Mouse (Mus musculus) cerebellum, adult 9-11 months (tissue): ENCODE results near the gene Limch1.

Experiments used
- DNase-seq: peaks from one replicate; pipeline ENCODE4 v3.0.0; 2022

Gene Limch1

DNA sequence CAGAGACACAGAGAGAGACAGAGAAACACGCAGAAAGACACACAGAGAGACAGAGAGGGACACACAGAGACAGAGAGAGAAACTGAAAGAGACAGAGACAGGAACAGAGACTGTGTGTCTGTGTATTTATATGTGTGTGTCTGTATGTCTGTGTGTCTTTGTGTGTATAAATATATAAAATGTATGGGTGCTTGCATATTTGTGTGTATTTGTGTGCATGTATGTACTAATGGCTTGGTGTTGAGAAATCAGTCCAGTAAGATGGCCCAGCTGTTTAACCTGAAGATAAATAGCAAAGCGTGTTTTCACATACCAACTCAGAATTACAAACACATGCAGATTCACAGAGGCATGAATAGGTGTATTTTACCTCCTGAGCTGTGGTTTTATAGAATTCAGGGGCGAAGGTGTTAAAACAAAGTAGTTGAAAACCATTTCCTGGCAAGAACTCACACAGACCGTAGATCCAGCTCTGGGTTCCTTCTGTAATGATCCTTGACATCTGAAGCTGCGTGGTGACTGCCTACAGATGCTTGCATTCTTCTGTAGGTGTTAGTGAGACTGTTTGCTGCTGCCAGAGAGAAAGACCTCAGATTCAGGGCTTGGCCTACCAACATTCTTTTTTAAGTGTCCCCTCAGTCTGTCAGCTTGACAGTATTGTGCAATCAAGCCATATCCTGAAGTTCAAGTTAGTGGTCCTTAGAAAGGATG is 140.9 kb downstream of the Limch1 start:
- DNase-seq, result no peak

GRCm38 (mm10) chr5:66888061-66888460 is 142.4 kb downstream of the Limch1 start:
- no peak for DNase-seq

DNA sequence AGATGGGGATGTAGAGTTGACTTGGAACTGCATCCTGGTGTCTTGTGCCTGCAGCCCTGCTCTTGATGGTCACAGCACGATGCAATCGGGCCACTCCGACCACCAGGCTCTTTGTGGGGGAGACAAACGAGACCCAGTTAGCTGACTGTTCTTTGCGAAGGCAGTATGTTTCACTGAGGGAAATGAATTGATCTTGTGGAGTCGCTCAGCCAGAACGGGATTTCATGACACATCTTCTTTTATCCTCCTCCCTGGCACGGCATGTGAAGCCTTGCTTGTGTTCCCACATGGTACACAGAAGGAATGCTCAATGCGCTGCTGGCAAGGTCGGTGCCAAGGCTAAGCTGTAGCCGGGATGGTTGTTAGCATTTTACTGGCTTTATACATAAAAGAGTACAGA is 143.7 kb downstream of the Limch1 start:
- DNase-seq, result no peak

DNA sequence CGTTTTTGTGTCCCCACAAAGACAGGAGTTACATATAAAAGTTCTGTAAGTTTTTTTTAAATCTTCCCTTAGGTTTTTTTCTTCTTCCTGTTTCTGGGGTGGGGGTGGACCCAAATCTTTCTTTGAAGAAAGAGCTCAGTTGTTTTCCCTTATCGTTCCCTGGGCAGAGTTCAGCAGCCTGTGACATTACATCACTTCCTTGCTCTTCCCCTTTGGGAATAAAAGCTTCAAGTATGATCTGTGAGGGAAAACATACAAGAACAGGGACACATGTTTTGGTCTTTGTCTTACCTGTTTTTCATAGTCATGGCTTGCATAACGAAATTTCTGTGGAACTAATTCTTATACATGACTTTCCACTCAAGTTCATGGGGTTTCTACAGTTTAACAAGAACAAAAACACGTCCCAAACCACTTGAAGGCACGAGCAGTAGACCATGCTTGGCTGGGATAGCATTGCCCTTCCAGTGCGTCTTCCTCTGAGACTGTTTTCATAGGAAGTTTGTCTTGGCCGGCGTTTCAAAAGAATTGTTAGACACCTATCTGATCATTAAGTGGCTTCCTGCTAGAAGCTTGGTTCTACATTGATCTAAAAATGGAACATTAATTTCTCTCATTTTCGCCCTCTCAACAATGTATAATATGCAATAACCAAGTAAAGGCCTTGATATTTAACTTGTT is 150.0 kb downstream of the Limch1 start:
- no peak for DNase-seq

- no peak for DNase-seq
Measured at GRCm38 (mm10) chr5:66897584-66897983, 152.0 kb downstream of the Limch1 start.

- DNase-seq, result no peak
Measured at GRCm38 (mm10) chr5:66898252-66898651, 152.6 kb downstream of the Limch1 start.

- no peak for DNase-seq
Measured at GRCm38 (mm10) chr5:66898811-66899430, 153.3 kb downstream of the Limch1 start.

GRCm38 (mm10) chr5:66901116-66901515 is 155.5 kb downstream of the Limch1 start:
- no peak for DNase-seq

- no peak for DNase-seq
Measured at GRCm38 (mm10) chr5:66904835-66905234, 159.2 kb downstream of the Limch1 start.

DNA sequence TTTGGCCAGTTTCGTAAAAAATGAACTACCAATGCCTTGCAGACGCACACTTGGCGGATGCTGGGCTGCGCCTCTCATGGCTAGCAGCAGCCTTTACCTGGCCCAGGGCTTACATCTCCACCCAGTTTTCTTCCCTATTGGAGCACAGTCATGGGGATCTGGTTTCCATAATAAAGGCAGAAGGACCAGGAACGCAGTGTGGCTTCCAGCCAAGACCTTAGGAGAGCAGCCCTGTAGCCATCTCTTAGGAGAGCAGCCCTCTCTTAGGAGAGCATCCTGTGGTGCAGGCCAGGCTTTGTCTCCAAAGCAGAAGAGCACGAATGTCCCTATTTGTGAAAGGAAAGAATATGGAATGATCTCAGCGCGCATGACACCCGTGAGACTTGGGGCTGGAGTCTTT is 163.3 kb downstream of the Limch1 start:
- DNase-seq, result peak; percentile 53

DNA sequence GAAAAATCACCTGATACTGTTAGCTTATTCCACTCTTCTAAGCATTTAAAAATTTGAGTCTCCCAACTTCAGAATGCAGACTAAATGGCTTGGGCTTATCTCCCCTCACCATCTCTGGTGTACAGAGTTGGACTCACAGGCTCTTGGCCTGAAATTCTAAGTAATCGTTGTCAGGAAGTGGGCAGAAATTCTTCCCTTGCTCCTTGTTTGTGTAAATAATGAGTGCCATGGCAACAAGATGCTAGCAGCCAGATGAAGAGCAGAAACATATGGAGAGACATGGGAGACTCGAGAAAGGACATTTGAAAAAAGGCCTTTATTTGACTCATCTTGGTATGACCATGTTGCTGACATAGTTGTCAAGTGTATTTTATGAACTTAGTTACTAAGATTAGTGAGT is 164.3 kb downstream of the Limch1 start:
- no peak for DNase-seq

GRCm38 (mm10) chr5:66910610-66911009 is 165.0 kb downstream of the Limch1 start:
- DNase-seq, result no peak

- DNase-seq, result no peak
Measured at GRCm38 (mm10) chr5:66911068-66911467, 165.4 kb downstream of the Limch1 start.

- DNase-seq, result no peak
Measured at GRCm38 (mm10) chr5:66913791-66914190, 168.2 kb downstream of the Limch1 start.

- DNase-seq, result no peak
Measured at GRCm38 (mm10) chr5:66917353-66918315, 172.0 kb downstream of the Limch1 start.

DNA sequence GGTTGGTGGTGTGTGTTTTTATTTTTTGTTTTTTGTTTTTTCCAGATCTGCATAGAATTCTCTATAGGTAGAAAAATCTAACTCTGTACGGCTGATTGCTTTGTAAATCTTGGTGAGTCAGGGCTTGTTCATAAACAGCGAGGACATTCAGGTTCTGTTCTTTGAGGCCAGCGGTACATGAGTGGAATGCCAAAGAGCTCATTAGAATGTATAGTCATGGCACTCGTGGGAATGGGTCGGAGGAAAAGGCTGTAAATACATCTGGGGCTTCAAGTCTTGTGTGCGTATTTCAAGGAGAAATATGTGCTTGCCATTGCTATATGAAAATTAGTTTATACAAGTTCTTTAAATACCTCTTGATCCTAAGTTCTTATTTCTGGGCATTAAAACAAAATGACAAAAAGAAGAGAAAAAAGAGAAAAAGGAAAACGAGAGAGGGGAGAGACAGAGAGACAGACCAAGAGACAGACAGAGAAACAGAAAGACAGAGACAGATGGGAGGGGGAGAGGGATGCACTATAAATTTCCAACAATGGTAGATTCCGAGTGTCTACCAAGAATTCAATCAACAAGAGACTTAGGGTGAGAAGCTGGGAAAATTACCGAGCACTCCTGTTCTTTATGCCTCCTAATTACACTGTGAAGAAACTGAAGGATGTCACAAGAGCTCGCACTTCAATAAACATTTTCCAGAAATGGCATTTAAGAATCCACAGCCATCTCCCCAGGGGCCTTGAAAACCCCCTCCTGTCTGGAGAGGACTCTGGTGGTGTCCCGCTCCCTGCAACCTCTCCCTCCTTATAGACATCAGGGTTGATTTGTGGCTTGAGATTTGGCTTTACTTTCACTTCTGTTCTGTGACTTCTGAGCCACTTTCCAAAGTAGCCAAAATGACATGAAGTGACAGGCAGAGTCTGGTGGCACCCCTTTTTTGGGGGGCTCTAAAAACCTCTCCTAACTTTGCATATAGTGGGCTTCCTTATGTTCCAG is 173.0 kb downstream of the Limch1 start:
- DNase-seq, result no peak

DNA sequence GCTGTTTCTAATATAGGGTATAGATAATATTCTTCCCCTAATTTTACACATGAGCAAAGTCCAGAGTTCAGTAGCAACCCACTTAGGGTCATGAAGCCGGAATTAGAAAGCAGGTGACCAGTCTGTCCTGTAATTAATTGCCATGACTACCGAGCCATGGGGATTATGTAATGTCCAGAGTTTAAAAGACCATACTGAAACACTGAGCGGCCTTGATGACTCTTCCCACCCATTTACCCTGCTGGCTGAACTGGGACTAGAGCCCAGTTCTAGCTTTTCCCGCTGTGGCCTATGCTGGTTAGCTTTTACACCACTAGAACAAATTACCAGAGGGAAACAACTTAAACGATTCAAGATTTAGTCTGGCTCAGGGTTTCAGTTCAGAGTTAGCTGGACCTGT is 177.0 kb downstream of the Limch1 start:
- peak; percentile 56 for DNase-seq

DNA sequence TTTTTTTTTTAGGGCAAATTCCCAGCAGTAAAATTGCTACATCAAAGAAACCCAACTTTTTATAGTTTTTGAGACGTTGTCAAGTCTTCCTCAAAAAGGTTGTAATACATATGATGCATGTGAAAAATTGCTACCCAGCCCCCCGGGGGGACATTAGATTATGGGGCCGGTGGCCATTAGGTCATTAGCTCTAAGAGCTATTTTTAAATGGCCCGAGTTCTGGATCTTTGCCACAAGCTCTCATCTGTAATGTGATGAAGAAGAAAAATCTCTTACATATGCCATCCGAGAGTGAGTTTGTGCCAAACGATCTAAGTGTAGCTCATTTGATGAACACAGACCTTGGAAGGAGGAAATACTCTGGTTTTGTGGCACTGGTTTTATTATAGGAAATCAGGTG is 183.7 kb downstream of the Limch1 start:
- no peak for DNase-seq

DNA sequence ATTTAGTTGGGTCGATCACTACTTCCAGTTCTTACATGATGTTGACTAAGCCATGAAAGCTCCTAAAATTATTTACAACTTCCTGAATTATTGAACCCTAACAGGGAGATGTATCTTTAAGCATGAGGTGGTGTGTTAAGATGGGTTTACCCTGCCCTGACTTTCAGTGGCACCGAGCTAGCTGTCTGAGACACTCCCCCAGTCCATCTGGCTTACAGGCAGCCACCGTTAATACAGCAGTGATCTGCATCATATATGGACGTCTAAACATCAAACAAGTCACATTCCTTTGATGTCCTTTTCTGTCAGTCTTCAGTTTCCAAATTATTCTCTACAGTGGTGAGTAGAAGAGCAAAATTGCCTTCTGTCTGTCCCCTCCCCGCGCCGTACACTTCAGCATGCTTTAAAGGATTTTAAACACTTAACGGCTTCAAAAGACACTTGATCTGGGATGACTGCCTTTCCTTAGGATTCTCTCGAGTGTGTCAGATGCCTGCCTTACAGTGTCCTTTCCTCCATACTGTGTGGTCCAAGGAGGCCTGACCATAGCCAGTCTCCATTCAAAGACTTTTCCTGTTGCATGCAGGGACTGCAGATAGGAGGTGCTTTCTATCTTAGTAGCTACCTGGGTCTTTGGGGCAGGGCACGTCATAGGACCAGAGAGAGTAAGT is 187.6 kb downstream of the Limch1 start:
- no peak for DNase-seq

DNA sequence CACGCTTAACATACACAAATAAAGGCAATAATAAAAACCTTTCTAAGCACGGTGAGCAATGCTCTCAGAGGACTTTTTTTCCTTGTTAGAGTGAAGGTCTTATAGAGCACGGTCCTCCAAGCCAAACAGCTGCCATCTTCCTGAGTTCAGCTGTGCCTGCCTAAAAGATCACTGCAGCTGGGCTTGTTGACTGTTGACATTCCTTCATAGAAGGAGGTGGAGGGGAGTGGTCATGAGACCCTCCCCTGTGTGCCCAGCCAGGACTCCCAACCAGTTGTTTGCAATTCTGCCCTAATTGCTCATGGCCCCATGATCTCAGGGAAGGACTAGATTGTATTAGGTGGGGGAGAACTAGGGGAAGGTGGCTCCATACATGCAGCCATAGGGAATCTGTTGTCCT is 189.0 kb downstream of the Limch1 start:
- no peak for DNase-seq

DNA sequence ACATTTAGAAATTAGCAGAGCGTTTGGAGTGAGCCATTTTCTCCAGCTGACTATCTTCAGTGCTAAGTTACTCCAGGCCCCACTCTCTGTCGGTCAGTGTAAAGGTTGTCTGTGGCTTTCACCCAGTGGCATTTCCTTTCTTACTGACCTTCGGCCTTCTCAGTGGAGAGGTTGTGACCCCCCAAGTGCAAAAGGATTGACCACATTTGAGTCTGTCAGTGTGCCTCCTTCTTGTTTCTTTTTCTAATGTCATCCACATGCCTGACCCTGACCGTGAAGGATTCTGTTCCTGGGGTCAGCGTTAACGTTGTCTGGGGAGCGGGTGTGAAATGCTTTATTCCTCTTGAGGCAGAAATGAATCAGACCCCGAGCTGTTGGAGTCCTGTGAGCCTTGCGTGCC is 191.7 kb downstream of the Limch1 start:
- no peak for DNase-seq
